Mouse (Mus musculus) lung, postnatal 0 days (tissue): ENCODE results near the gene Acvr2a.

Source experiments
- CTCF ChIP-seq: IDR thresholded peaks from 2 replicates; pipeline ENCODE4 v1.5.1; 2016; ENCODE audit warnings: antibody characterized with exemption, mild to moderate bottlenecking
- EP300 ChIP-seq: IDR thresholded peaks from 2 replicates; pipeline ENCODE4 v1.6.1; 2016; ENCODE audit warnings: antibody characterized with exemption, mild to moderate bottlenecking, control low read depth

DNA sequence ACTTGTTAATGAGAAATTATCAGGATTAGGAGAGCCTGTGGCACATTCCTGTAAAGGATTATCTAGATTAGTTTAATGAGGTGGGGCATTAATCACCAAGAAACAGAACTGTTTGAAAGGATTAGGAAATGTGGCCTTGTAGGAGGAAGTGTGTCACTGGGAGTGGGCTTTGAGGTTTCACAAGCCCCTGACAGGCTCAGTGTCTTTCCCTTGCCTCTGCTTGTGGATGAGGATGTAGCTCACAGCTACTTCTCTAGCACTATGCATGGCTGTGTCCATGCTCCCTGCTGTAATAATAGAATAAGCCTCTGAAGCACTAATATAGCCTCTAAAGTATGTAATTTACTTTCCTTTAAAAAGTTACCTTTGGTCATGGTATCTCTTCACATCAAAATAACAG is 101.9 kb downstream of the Acvr2a start:
- no peak for TF ChIP-seq CTCF
- no peak for TF ChIP-seq EP300
